ENCODE assay signal across 18 mouse cellular contexts in the genomic region with DNA sequence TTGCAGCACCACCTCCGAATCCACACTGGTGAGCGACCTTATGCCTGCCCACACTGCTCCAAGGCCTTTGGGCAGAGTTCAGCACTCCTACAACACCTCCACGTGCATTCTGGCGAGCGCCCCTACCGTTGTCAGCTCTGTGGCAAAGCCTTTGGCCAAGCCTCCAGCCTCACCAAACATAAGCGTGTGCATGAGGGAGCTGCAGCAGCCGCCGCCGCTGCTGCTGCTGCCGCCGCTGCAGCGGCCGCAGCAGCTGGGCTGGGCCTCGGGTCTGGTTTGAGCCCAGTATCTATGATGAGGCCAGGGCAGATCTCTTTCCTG. TPM values are rescaled to one million over a fixed set of nuclear protein-coding genes. Genes with fewer than 3 reads are reported as not detected.
"Had no signal": no experiment of that assay in that cellular context is flagged by ENCODE, and none has a peak within 500 bp of the region (broad histone marks: within the 10 kb centered on the region; RNA-seq: fewer than 3 reads in every experiment).

No protein-coding gene starts in this region.

- H3K9ac ChIP-seq: limb, embryonic 13.5 days; liver, embryonic 14.5 days; midbrain, embryonic 12.5 days had no signal

- H3K4me3 ChIP-seq: limb, embryonic 13.5 days; midbrain, embryonic 12.5 days had no signal

- H3K27me3 ChIP-seq: limb, embryonic 13.5 days; midbrain, embryonic 12.5 days had no signal

- DNase-seq: kidney, adult 8-10 months; kidney, postnatal 25 days; layer of hippocampus, postnatal 36 days; lung, adult 18-20 months; right cerebral cortex, adult 18-20 months; right cerebral cortex, postnatal 25 days; thymus, adult 2 months; thymus, postnatal 25 days had no signal

- ATAC-seq: intestine, postnatal 0 days had no signal

- H3K4me2 ChIP-seq: limb, embryonic 13.5 days; midbrain, embryonic 12.5 days had no signal

- H3K27ac ChIP-seq: limb, embryonic 13.5 days; liver, embryonic 14.5 days had no signal

RNA-seq across cellular contexts. Expression of gene Tex45, which starts 25.7 kb away (rescaled TPM):
- total RNA-seq: left cerebral cortex, postnatal 25 days; liver, adult 2 months had no signal
- polyA plus RNA-seq: intestine, postnatal 0 days; kidney, embryonic 16.5 days; limb, embryonic 13.5 days; lung, embryonic 16.5 days; stomach, embryonic 14.5 days had no signal

RNA-seq across cellular contexts. Expression of gene Pex11g, which starts 28.9 kb away (rescaled TPM):
- total RNA-seq: monocyte, adult 5-6 weeks had no signal
